Mouse (Mus musculus) yolk sac, embryonic 10.5 days (tissue): ENCODE data around the gene Arhgap17.
A peak's percentile ranks its signal among the peaks of the same experiment; 100 is the strongest.

Experiments used
- DNase-seq: peaks from one replicate; pipeline ENCODE4 v3.0.0-alpha.2; 2017; ENCODE audit warnings: low spot score

Gene Arhgap17

DNA sequence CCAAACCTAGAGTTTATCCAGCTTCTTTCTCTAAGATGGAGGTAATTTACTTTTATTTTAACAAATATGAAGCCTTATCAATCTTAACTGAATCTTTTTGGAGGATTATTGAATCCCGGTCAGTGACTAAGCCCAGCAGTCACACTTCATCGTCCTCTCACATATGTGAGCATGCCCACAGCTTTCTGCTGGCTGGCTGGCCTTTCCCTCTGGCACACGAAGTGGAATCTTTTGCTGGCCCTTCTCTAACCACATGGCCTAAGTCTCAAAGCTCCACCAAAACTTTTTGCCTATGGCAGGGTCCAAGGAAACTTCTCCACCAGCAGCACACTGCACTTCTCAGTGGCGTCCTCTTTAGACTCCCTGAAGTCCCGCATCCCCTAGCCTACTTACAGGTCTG is 27.8 kb downstream of the Arhgap17 start:
- DNase-seq = no peak

DNA sequence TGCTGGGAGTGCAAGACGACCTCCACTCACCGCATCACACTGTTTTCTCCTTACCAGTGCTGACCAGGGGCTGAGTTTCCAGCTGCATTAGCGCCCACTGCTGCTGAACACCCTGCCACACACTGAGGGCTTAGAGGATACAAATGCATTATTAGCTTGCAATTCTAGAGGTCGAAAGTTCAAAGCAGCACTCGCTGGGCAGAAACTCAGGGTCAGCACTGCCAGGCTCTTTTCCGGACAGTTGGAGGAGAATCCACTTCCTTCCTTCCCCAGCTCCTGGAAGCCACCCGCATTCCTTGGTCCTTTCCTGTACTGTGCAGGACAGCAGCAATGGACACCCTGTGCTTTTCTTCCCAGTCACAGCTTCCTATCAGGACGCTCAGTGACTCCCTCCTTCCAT is 31.4 kb downstream of the Arhgap17 start:
- peak; percentile 66 for DNase-seq

DNA sequence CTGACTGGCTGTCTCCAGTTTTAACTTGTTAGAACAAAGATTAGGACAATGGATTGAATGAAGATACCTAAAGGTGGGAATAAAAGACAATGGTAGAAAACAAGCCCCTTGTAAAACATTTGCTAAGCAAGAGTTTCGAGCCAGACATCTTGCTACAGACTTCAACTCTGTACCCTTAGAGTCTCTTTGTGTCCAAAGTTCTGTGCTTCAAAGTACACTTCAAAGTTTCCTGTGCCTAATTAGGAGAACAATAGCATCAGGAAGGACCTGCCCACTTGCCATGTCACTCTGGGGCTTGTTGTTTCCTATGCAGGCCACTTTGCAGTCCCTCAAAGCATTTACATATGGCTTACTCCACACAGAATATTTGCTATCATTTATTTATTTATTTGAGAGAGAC is 33.4 kb downstream of the Arhgap17 start:
- peak; percentile 42 for DNase-seq

DNA sequence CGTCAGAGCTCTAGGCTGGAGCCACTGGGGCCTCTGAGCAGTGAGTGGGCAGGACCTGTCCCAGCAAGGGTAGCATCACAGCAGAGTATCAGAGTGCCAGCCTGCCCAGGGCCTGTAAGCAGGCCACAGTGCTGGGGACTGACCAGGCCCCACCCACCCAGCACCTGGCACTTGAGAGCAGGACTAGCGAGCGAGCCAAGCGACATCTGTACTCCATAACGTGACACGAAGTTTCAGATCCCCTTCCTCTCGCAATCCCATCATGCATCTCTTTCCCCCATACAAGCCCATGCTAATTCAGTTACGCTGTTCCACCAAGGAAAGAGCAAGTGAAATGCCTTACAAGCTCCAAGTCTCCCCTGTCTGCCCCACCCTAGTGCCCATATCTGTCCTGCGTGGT is 39.2 kb downstream of the Arhgap17 start:
- no peak for DNase-seq

DNA sequence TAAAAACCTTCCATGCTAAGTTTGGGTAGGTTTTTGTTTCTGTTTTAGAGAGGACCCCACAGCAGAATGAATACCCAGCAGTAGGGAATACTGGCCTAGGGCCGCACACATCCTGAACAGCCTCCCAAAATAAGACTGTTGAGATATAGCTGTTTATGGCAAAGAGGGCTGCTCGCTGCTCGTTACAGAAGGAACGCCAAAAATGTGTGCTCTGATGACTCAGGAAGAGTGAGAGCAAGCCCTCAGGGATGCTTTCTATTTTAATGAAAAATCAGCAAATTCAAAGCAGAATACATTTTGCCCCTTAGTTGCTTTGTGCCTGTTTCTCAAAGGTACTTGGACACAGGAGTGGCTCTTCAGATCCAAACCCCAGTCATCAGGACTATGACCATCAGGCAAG is 41.8 kb downstream of the Arhgap17 start:
- DNase-seq = no peak

DNA sequence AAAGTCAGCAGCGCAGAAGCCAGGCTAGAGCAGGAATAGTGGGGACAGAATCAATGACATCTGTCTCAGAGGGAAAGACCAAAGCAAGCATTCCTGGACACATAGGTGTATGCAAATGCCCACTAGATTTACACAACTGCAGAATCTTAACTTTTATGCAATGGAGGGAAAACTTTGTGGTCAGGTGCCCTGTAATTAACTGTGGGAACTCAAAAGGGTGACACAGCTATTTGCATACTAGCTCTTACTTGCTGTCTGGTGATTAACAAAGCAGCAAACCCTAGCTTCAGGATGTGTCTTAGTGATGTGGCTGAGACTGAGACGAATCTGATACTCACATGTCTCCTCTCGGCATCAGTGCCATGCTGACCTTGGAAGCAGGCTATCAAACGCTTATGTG is 42.8 kb downstream of the Arhgap17 start:
- no peak for DNase-seq

DNA sequence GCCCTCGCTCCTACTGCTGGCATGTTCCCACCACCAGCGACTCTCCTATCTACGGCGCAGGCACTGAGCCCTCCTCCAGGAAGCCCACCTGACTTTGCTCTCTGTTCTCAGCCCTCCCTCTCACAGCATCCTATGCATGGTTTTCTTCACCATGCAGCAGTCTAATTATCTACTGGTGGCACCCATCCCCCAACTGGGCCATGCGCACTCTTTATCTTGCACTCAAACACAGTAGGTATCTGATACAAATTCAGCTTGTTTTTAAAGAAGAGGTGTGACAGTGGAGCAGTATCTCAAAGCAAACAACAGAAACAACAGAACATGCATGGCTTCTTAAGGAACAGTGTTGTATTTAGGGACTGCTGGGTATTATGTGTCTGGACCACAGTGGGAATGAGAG is 43.7 kb downstream of the Arhgap17 start:
- no peak for DNase-seq

DNA sequence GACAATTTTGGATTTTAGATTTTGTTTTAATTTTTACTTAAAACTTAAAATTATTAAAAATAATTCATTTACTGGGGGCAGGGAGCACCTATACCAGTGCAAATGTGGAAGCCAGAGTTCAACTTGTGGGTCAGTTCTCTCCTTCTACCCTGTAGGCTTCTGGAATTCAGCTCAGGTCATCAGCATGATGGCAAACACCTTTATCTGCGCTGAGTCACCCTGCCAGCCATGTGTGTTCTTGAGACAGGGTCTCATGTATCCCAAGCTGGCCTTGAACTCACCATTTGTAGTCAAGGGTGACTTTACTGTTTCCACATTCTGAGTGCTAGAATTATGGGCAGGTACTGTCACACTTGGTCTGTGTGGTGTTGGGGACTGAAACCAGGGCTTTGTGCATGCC is 45.6 kb downstream of the Arhgap17 start:
- DNase-seq = no peak

DNA sequence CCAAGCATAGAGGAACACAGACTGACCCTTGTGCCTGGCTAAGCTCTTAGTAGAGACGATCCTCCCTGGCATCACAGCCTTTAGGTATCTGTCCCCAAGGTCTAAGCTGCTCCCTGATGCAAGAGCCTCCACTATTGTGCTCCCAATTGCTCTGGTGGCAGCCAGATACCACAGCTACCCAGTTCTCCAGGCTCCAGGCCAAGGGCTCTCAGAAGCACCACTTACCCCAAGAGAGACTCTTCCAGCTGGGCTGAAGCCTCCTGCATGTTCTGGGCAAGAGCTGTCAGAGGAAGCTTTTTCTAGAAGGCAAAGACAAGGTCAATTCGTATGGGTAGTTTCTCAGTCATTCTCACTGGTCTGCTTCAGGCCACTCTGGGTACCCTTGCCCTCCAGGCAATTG is 46.3 kb downstream of the Arhgap17 start:
- no peak for DNase-seq

DNA sequence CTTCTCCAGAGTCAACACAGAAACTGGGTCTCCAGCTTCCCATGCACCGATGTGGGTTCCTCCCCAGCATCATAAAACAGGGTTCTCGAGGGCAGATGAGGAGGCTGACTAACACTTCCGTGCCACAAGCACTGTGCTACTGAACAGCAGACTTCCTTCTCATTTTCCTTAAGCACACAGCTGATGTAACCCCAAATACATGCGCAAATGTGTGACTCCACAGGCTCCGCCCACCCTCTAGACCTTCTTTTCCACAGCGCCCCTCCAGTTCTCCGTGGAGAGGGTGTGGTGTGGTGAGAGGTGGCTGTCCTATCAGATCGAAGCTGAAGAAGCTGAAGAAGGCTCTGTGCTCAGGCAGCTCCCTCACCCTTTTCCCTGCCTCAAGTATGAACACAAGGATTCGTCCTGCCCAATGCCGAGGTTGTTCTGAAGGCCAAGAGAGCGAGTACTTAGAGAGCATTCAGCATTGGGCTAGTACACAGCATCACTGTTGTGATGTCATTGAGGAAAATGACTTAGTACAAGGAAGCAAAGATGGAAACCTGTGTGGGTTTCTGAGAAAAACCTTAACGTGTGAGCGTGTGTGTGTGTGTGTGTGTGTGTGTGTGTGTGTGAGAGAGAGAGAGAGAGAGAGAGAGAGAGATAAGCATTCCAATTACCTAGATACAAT is 47.1 kb downstream of the Arhgap17 start:
- DNase-seq = no peak

DNA sequence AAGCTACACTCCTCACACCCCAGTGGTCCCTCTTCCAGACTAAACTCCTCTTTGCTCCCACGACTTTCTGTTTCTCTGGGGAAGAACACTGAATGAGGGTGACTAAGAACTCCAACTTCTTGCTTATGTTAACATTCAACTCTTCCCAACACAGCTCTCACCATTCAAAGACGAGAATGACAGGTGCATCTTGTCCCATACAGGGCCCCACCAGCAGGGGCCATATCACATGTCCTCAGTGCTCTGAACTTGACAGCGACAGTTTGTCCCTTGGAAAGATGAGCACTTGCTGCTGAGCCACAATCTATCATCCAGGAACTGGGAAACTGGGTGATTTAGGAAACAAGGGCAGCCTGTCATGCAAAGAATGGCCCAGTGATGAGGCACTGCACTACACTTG is 57.0 kb downstream of the Arhgap17 start:
- no peak for DNase-seq

DNA sequence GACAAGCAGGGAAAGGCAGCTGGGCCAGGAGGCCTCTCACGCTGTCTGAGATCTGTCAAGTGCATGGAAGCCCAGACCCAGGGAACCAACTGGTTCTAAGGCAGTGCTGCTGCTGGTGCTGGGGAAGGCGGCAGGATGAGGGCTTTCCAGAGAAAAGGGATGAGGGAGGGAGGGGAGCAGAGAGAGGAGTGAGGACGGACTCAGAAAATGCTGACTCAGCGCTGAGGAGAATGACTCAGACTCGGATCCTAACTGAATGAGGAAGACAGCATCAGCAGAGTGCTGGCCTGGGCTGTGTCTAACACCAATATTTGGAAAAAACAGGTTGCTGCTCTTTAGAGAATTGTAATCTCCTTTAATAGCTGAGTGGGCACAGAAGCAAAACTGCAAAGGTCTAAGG is 57.9 kb downstream of the Arhgap17 start:
- DNase-seq = no peak

DNA sequence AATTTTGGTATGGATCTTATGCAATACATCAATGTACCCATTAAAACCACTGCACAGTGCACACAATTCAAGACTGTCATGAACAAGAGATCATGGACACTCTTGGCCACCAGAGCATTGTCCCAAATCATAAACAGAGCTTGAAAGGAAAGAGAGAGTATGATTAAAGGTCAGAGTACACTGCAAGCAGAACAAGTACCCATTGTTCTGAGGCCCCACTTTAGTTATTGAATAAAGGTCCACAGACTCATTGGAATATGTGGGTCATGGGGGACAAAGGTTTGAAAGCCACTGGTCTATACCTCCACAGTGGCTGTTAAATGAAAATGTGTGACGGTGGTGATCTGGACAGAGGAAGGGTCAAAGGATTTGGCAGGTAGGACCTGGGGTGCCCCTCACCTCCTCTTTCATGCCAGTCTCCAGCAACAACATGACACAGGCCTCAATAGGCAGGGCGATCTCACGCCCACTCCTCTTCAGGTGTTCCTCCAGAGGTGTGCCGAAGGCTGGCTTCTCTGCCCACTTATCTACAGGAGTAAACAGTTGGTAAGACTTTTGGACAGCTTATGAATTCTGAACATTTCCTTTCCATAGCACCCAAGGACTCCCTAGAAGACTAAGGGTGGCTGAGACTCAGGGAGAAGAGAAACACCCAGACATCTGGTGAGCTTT is 61.7 kb downstream of the Arhgap17 start:
- no peak for DNase-seq

DNA sequence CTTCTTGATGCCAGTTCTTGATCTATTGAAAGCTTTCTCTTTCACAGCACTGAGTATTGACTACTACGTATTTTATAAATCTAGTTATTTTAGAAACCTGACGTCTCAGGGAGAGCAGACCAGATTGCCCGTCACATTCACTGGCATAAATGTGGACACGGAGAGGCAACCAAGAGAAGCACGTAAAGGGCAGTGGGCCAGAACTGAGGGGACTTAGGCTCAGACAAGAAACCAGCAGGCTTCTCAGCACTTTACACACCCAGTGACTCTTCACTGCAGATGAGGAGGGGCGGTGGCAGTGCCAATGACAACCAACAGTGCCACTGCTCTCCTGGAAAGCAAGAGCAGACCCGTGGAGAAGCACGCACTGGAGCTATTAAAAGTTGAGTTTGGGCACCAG is 62.5 kb downstream of the Arhgap17 start:
- no peak for DNase-seq

DNA sequence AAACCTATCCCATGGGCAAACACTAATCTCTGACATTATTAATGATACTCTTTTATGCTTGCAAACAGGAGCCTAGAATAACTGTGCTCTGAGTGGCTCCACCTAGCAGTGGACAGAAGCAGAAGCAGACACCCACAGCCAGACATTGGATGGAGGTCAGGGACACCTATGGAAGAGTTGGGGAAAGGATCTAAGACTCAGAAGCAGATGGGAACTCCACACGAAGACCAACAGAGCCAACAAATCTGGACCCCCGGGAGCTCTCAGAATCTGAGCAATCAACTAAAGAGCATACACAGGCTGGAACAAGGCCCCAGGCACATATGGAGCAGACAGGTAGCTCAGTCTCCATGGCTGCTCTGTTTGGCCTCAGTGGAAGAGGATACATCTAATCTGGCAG is 64.3 kb downstream of the Arhgap17 start:
- no peak for DNase-seq

DNA sequence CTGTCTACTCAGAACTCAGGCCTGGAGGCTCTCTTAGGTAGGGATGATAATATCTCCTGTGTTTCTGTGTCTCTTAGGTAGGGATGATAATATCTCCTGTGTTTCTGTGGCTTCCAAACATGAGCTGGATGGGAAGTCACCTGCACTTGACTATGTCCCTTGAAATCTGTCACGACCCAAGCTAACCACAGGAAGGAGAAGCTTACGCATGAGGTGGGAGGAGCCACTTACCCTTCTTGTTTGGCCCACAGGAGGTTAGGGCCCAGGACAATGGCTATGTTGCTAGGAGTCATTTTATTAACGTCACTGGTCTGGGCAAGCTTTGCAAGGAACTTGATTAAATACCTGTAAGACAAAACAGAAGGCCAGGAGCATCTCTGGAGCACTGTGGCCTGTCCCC is 69.5 kb downstream of the Arhgap17 start:
- no peak for DNase-seq

DNA sequence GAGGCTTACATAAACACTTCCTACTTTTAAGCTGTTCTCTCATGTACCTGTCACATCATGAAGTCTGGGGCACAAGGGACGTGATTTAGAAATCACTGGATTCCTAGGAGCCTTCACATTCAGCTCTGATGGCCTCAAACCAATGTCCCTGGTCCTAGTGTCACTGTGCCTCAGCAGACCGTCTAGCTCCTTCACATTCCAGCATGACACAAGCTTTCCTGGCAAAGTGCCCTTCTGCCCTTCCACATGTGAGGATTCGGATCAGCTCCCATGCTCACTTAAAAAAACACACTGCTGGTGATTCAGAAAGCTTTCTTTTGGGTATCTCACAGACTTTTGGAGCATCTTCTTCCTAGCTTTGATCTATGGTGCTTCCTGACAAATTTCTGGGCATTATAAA is 71.5 kb downstream of the Arhgap17 start:
- no peak for DNase-seq

DNA sequence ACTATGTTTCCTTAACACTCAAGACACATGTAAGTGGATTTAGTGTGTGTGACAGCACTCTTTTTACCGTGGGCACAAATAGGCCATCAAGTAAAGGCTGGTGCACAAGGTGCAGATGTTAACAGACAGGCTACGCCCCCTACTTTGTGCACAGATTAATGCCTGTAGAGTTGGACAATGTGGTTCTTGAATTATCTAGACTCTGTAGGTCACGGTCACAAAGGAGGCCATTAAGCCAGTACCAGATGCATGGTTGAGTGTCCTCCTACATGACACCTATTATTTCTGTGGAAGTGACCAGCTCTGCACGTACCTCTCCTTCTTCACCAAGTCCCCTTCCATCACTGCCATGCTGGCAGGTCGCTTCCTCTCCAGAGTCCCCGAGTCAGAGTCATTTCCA is 73.6 kb downstream of the Arhgap17 start:
- no peak for DNase-seq

DNA sequence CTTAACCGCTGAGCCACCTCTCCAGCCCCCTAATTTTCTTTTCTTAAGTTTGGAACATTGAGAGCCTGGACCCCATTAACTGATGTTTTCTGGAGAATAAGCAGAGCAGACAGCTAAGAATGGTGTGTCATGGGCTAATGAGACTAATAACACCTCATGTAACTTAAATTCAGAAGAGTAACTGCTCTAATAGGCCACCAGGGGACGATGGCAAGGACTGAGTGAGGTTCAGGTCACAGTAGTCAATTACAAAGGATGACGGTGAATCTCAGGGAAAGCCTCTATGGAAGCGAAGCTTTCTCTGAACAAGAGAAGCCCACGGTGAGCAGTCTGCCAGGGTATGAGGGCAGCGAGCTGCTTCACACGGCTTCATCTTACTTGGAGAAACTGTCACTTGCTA is 74.3 kb downstream of the Arhgap17 start:
- no peak for DNase-seq

DNA sequence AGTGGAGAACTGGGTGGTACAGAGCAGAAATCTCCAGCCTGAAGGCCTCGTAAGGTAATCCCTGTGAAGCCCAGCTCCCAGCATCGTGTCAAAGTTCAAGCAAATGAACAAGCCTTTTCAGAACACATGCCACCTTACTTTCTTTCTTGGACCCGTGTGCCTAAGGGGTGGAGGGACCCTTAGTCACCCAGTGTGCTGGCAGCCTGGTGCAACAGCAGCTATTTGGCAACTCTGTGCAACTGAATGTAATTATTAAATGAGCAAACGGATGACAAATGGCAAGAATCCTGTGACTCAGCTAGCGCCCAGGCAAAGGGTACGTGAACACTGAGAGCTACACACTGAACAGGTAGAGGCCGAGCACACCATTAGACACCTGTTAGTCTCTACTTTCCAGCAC is 75.8 kb downstream of the Arhgap17 start:
- no peak for DNase-seq

DNA sequence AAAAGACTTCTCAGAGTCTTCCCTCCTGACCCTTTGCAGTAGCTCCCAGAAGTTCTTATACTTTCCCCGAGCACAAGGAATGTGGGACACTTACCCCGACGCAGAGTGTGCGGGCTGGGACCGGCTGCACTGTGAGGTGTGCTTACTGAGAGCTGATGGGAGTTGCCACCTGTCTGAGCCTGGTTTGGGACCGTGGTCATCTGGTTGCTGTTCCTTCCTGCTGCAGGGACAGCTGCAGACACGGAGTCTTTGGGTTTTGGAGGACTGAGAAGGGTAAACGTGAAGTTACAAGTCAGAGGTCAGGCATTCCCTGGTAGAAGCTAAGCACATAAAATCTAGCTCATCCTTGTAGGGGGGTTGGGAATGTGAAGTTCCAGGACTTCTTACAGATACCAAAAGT is 77.8 kb downstream of the Arhgap17 start:
- DNase-seq = no peak

DNA sequence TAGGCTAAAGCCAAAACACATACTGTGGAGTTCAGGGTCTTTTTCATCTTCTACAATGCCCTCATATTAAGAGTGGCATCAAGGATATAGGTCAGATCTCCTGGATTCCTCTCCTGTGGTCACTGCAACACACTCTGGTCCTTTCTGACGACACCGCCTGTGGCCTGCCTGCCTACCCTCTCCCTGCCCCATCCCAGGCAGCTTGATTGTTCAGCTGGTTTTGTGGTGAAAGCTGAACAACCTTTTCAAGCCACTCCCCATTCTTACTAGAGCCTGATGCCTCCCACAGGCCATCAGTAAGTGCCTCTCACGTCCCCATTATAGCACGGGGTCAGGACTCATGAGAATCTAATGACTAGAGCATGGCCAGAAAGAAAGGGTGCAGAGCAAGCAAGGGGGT is 80.5 kb downstream of the Arhgap17 start:
- no peak for DNase-seq

DNA sequence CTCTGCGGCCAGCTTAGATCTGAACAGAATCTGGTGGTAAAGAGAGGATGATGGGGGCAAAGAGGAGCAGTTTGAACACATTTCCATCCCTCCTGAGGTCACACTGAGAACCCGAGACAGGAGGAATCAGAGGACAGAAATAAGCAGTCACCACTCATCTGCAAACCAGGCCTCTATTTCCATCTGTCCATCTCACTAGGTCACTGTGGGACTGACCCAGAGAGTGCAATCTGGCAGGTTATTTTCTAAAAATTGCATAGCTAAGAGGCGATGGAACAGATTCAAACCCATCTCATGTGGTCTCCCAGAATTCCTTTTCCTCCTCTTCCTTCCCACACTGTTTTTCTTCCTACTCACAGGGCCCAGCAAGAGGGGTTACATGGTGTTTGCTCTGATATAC is 81.8 kb downstream of the Arhgap17 start:
- DNase-seq = no peak

DNA sequence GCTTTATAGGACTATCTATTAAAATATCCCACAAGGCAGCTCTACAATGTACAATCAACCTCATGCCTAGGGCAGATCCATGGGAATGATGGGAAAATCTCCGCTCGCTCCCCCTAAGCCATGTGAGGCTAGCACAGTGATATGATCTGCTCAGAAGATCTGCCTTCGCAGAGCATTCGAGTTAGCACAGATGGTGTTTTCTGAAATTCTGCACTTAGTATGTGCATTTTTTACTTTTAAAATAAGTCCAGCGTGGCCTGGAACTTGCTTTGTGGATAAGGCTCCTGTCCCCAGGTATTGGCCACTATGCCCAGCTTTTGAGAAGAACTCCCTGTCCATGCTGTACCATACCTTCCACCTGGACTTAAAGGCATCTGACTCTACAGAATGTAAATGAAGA is 83.8 kb downstream of the Arhgap17 start:
- no peak for DNase-seq
